Mouse (Mus musculus) cerebellum, adult 2 months (tissue): Measurements from ENCODE around the gene Zscan4-ps3. TPM values are rescaled to one million over a fixed set of nuclear protein-coding genes. Genes with fewer than 3 reads are reported as not detected.
"Not testable (repeated sequence)": the region's sequence is repeated elsewhere in the genome, so short reads cannot be mapped to it uniquely, and the experiment has no call there.

Experiments used
- DNase-seq, 2 experiments: peaks; one replicate each; pipeline ENCODE4 v3.0.0; 2021
- H3K27ac ChIP-seq: fragments of 200-500 bp; 2 replicates; pipeline ENCODE4 v1.5.1; 2012; ENCODE audit warnings: low read length, control low read depth, inconsistent platforms; ENCODE audit not compliant: insufficient read depth
- H3K27me3 ChIP-seq: fragments of 200-500 bp; 2 replicates; pipeline ENCODE4 v1.6.1; 2012; ENCODE audit warnings: inconsistent platforms, mild to moderate bottlenecking, low read length, moderate library complexity; ENCODE audit not compliant: control insufficient read depth, insufficient read depth
- H3K4me1 ChIP-seq: fragments of 200-500 bp; 2 replicates; pipeline ENCODE4 v1.6.1; 2011; ENCODE audit warnings: low read length; ENCODE audit not compliant: control insufficient read depth, insufficient read depth
- H3K4me3 ChIP-seq: fragments of 200-500 bp; replicated peaks from 2 replicates; pipeline ENCODE3; 2011; ENCODE audit warnings: mild to moderate bottlenecking, low read depth, low read length, control low read depth; ENCODE audit not compliant: insufficient read depth
- WGBS: fragments of 180-500 bp; shearing (Covaris S2); methylation state at CpG from one replicate; pipeline ENCODE4 v1.1.7; 2018; 5-methylcytosine and 5-hydroxymethylcytosine counted together
- polyA plus RNA-seq: library from polyadenylated mRNA; depleted of rRNA; stranded (reverse); fragments of >200 nt; gene quantifications from 2 replicates; pipeline ENCODE4 v1.2.3, GENCODE M21; 2012; rRNA removed

Gene Zscan4-ps3
- polyA plus RNA-seq, result not detected in 2 replicates

- not testable (repeated sequence) for H3K27me3 ChIP-seq, H3K4me3 ChIP-seq, H3K4me1 ChIP-seq, H3K27ac ChIP-seq, DNase-seq
- WGBS, result 83% methylated on average over 2 of the region's 2 CpGs
These were observed at the start of gene Zscan4-ps3 for GRCm38 (mm10) chr7:11609008-11609407. Gene Zscan4-ps3, plus strand, starts transcription at chr7:11609308.

- not testable (repeated sequence) for DNase-seq, H3K27ac ChIP-seq
- WGBS, result 10% methylated on average over 8 of the region's 8 CpGs
These were observed 8.0 kb downstream of the Zscan4-ps3 start for GRCm38 (mm10) chr7:11617082-11617481.

More at GRCm38 (mm10) chr7:11617082-11617481, 8.0 kb downstream of the Zscan4-ps3 start:
- not testable (repeated sequence) for H3K4me1 ChIP-seq, H3K27me3 ChIP-seq, H3K4me3 ChIP-seq

Other genes starting within 250 kb of the Zscan4-ps3 start
- gene Zscan4f, start 211.4 kb upstream of the Zscan4-ps3 start, polyA plus RNA-seq, result not detected in 2 replicates
- not detected in 2 replicates for gene Zscan4-ps2, start 95.0 kb upstream of the Zscan4-ps3 start, polyA plus RNA-seq
- gene Vmn1r72, start 70.8 kb downstream of the Zscan4-ps3 start, polyA plus RNA-seq, result not detected in 2 replicates
- not detected in 2 replicates for gene Vmn1r73, start 121.0 kb downstream of the Zscan4-ps3 start, polyA plus RNA-seq
- not detected in 2 replicates for gene Vmn1r74, start 224.7 kb downstream of the Zscan4-ps3 start, polyA plus RNA-seq